Mouse (Mus musculus) spleen, postnatal 14 days (tissue): ENCODE data around the gene BC035044.
A peak's percentile ranks its signal among the peaks of the same experiment; 100 is the strongest.
"Not testable (repeated sequence)": the region's sequence is repeated elsewhere in the genome, so short reads cannot be mapped to it uniquely, and the experiment has no call there.

Experiments
- DNase-seq, 2 experiments: peaks; one replicate each; pipeline ENCODE4 v3.0.0; 2021 to 2022; ENCODE audit warnings: low spot score in 2 of 2

The BC035044 gene

GRCm38 (mm10) chr6:128890948-128891355, at the start of gene BC035044:
BC035044 (minus strand) TSS chr6:128891126.
- DNase-seq: peak in 1 of 2 experiments; percentile 13

- DNase-seq: not testable (repeated sequence)
These were observed 45.2 kb upstream of the BC035044 start for GRCm38 (mm10) chr6:128935889-128936665.

GRCm38 (mm10) chr6:128934081-128934480, 43.2 kb upstream of the BC035044 start, which contains the start of gene Clec2g:
Clec2g (plus strand) TSS chr6:128934381.
- DNase-seq: not testable (repeated sequence)

- no peak for DNase-seq
These were observed 42.1 kb upstream of the BC035044 start for GRCm38 (mm10) chr6:128933050-128933449.

GRCm38 (mm10) chr6:128917322-128917721, 26.4 kb upstream of the BC035044 start:
- no peak for DNase-seq

GRCm38 (mm10) chr6:128913598-128914254, 22.8 kb upstream of the BC035044 start:
- DNase-seq: no peak

- DNase-seq: not testable (repeated sequence)
These were observed 10.0 kb upstream of the BC035044 start for GRCm38 (mm10) chr6:128900796-128901552.

GRCm38 (mm10) chr6:128900044-128900443, 9.1 kb upstream of the BC035044 start:
- no peak for DNase-seq

GRCm38 (mm10) chr6:128895404-128896001, 4.6 kb upstream of the BC035044 start:
- DNase-seq: no peak

- peak in 1 of 2 experiments; percentile 19 for DNase-seq
These were observed 2.1 kb downstream of the BC035044 start for GRCm38 (mm10) chr6:128888834-128889233.

GRCm38 (mm10) chr6:128887091-128887790, 3.7 kb downstream of the BC035044 start, which contains the start of gene Clec2i:
Clec2i (plus strand) TSS chr6:128887588.
- DNase-seq: peak in 1 of 2 experiments; percentile 32

- DNase-seq: no peak
These were observed 18.9 kb downstream of the BC035044 start for GRCm38 (mm10) chr6:128871910-128872610.

- no peak for DNase-seq
These were observed 22.1 kb downstream of the BC035044 start for GRCm38 (mm10) chr6:128868861-128869260.

GRCm38 (mm10) chr6:128857976-128858375, 33.0 kb downstream of the BC035044 start:
- DNase-seq: no peak

- DNase-seq: no peak
These were observed 34.7 kb downstream of the BC035044 start for GRCm38 (mm10) chr6:128856250-128856649.

- DNase-seq: no peak
These were observed 35.4 kb downstream of the BC035044 start for GRCm38 (mm10) chr6:128855477-128855876.

GRCm38 (mm10) chr6:128854895-128855294, 36.0 kb downstream of the BC035044 start:
- no peak for DNase-seq

GRCm38 (mm10) chr6:128854024-128854820, 36.7 kb downstream of the BC035044 start:
- peak; percentile 43 to 66 for DNase-seq

- DNase-seq: no peak
These were observed 38.2 kb downstream of the BC035044 start for GRCm38 (mm10) chr6:128852766-128853165.
